ENCODE assay signal across 15 mouse cellular contexts in the genomic region with DNA sequence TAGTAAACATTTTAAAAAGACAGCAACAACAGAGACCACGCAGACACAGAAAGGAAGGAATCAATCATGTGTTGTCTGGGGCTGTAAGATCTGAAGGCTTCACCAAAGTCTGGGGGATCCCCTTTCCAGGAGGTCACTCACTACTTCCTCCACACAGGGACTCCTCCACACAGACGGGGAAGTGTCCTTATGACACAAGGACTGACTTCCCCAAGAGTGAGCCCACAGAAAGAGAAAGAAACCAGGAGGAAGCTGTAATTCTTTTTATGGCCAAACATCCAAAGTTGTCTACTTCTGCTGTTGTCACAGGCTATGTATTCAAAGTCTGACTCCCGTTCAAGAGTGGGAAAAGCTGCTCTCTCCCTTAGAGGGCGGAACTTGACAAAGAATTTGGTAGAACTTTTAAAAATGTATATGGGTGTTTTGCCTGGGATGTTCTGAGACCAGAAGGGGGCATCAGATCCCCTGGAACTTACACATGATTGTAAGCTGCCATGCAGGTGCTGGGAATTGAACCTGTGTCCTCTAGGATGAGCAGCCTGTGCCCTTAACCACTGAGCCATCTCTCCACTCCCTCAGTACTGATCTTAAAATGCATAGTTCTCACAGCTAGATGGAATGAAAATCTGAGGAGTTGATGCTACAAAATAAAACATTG. TPM values are rescaled to one million over a fixed set of nuclear protein-coding genes. Genes with fewer than 3 reads are reported as not detected.
DNase-seq lines count a peak whose midpoint lies in the region; ATAC-seq and TF ChIP-seq lines count a peak whose summit lies in the region.
"Had no signal": no experiment of that assay in that cellular context is flagged by ENCODE, and none has a peak within 500 bp of the region (broad histone marks: within the 10 kb centered on the region; RNA-seq: fewer than 3 reads in every experiment).

No protein-coding gene starts in this region.

- H3K4me2 ChIP-seq in lung, embryonic 16.5 days (ENCODE audit: low read depth, low read length), result no peak overlapping the region
- H3K4me2 ChIP-seq: neural tube, embryonic 15.5 days had no signal

- no peaks in the 10 kb centered on the region for H3K9me3 ChIP-seq in lung, embryonic 16.5 days (ENCODE audit: control insufficient read depth, low read length)
- H3K9me3 ChIP-seq: embryonic facial prominence, embryonic 10.5 days; G1E; heart, embryonic 10.5 days; neural tube, embryonic 15.5 days had no signal

- no peaks in the 10 kb centered on the region for H3K27me3 ChIP-seq in lung, embryonic 16.5 days (ENCODE audit: control insufficient read depth, insufficient read depth, low read depth, low read length)
- H3K27me3 ChIP-seq in splenic B cell, adult 2 months (ENCODE audit: control insufficient read depth, insufficient read depth, low read length, poor library complexity, severe bottlenecking), result no peaks in the 10 kb centered on the region
- H3K27me3 ChIP-seq: neural tube, embryonic 15.5 days had no signal

- no peak overlapping the region for H3K9ac ChIP-seq in lung, embryonic 16.5 days (ENCODE audit: low read length)
- H3K9ac ChIP-seq: neural tube, embryonic 15.5 days had no signal

- no peaks in the 10 kb centered on the region for H3K36me3 ChIP-seq in lung, embryonic 16.5 days (ENCODE audit: control insufficient read depth, insufficient read depth, low read length)
- no peaks in the 10 kb centered on the region for H3K36me3 ChIP-seq in splenic B cell, adult 2 months (ENCODE audit: control insufficient read depth, insufficient read depth, low read length, poor library complexity, severe bottlenecking)
- H3K36me3 ChIP-seq: embryonic facial prominence, embryonic 10.5 days; G1E; heart, embryonic 10.5 days; neural tube, embryonic 15.5 days had no signal

- peak; percentile 3; the same call in 1 of the 2 replicates for TF ChIP-seq CTCF in gastrocnemius, adult 2 months (IDR thresholded peaks at IDR 0.05)

- ATAC-seq in lung, embryonic 16.5 days (ENCODE audit: low read depth), result peak; percentile 17; the same call in 1 of the 2 replicates
- ATAC-seq: midbrain, embryonic 16.5 days had no signal

- no peak overlapping the region for H3K4me3 ChIP-seq in gastrocnemius, adult 2 months
- H3K4me3 ChIP-seq in lung, embryonic 16.5 days (ENCODE audit: low read length), result no peak overlapping the region
- H3K4me3 ChIP-seq: embryonic facial prominence, embryonic 10.5 days; heart, embryonic 10.5 days; neural tube, embryonic 15.5 days had no signal

- no peak for DNase-seq in gastrocnemius, adult 2 months
- DNase-seq in gastrocnemius, postnatal 10 days, result no peak
- no peak for DNase-seq in lung, postnatal 14 days
- peak; percentile 29 for DNase-seq in kidney, postnatal 14 days
- DNase-seq in splenic B cell, adult 2 months (ENCODE audit: low read depth, low spot score), result peak; percentile 38
- DNase-seq in Muller cell, postnatal 12 days (ENCODE audit: inconsistent ontology term), result no peak
- no peak for DNase-seq in cerebellum, adult 9-11 months
- DNase-seq: adrenal gland, adult 2 months; right cerebral cortex, postnatal 25 days had no signal

- intact Hi-C loops in gastrocnemius, adult 2 months (cut with DNase I), result no loop called here

- H3K4me1 ChIP-seq in lung, embryonic 16.5 days (replicated peaks; ENCODE audit: control insufficient read depth, insufficient read depth, low read length), result no peaks in the 10 kb centered on the region
- H3K4me1 ChIP-seq: embryonic facial prominence, embryonic 10.5 days; heart, embryonic 10.5 days; neural tube, embryonic 15.5 days had no signal

- no peak overlapping the region for H3K27ac ChIP-seq in gastrocnemius, adult 2 months
- H3K27ac ChIP-seq in lung, embryonic 16.5 days (ENCODE audit: low read length), result no peak overlapping the region
- H3K27ac ChIP-seq: embryonic facial prominence, embryonic 10.5 days; heart, embryonic 10.5 days; neural tube, embryonic 15.5 days had no signal

- 43% methylated on average over 4 of the region's 4 CpGs for WGBS in lung, embryonic 16.5 days

RNA-seq across cellular contexts. Expression of a gene that starts 16.9 kb away (rescaled TPM):
- 100 to 1,000 TPM; 484 to 501 TPM for total RNA-seq in gastrocnemius, adult 2 months (2021)
- 100 to 1,000 TPM; 466 to 507 TPM for total RNA-seq in gastrocnemius, postnatal 10 days (2021)
- 52.4 and 56.2 TPM in 2 replicates for polyA plus RNA-seq in lung, embryonic 16.5 days (2015; fragmentation: Nextera tagmentation; extraction: Ambion mirVana)

RNA-seq across cellular contexts. Expression of a gene that starts 39.0 kb away (rescaled TPM):
- 1 to 10 TPM; 4.3 to 5.0 TPM for total RNA-seq in gastrocnemius, adult 2 months (2021)
- total RNA-seq in gastrocnemius, postnatal 10 days (2021), result 1 to 10 TPM; 6.2 to 9.2 TPM
- polyA plus RNA-seq in lung, embryonic 16.5 days (2015; fragmentation: Nextera tagmentation; extraction: Ambion mirVana), result 24.5 and 25.0 TPM in 2 replicates

Comparison
In these comparisons a context has a peak if more than half of its experiments do, and no peak if none do; other contexts are left out.
1. DNase-seq: peak in kidney, postnatal 14 days (single experiment) and splenic B cell, adult 2 months (single experiment); none in gastrocnemius, adult 2 months (single experiment), gastrocnemius, postnatal 10 days (single experiment), lung, postnatal 14 days (single experiment), Muller cell, postnatal 12 days (single experiment) and cerebellum, adult 9-11 months (single experiment).